Mouse (Mus musculus): ENCODE measurements around the gene Krt32. TPM values are rescaled to one million over a fixed set of nuclear protein-coding genes. Genes with fewer than 3 reads are reported as not detected.
A peak's percentile ranks its signal among the peaks of the same experiment; 100 is the strongest.

The Krt32 gene
- not detected in 2 replicates for polyA plus RNA-seq (2014; fragmentation: Nextera tagmentation; extraction: Ambion mirVana)

DNA sequence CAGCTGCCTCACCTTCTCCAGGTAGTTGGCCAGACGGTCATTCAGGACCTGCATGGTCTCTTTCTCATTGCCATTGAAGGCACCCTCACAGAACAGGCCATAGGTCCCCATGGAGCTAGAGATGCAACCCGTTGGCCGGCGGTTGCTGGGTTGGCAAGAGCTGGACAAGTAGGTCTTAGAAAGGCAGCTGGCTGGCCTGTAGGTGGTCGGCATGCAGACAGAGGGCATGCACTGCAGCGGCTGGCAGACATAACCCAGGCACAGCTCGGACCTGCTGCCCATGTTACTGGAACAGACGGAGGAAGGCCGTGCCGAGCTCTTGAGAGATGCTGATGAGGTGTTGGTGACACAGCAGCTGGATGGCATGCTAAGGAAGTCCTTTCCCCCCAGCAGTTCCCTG lies at the start of gene Krt32:
TSS of gene Krt32 (minus strand) at position 366 of the 400 bp plus-strand sequence.
- Histone ChIP-seq H3K4me1 (ENCODE audit: control insufficient read depth, insufficient read depth, low read length) (no peaks in the 10 kb centered on the region), H3K4me2 (ENCODE audit: low read length) (no peak within 1 kb of the TSS), H3K4me3 (replicated peaks; ENCODE audit: low read depth, low read length) (no peak within 1 kb of the TSS), H3K9me3 (ENCODE audit: control insufficient read depth, low read length) (no peaks in the 10 kb centered on the region), H3K36me3 (ENCODE audit: control insufficient read depth, insufficient read depth, low read length) (no peaks in the 10 kb centered on the region), H3K27ac (replicated peaks; ENCODE audit: low read depth, low read length) (no peak within 1 kb of the TSS), H3K27me3 (ENCODE audit: control insufficient read depth, insufficient read depth, low read length) (no peaks in the 10 kb centered on the region), H3K9ac (replicated peaks; ENCODE audit: low read length) (no peak within 1 kb of the TSS)
- no peak for ATAC-seq (ENCODE audit: low FRiP score, low TSS enrichment)
- 96% methylated on average over 10 of the region's 10 CpGs for WGBS
- no peak for DNase-seq

DNA sequence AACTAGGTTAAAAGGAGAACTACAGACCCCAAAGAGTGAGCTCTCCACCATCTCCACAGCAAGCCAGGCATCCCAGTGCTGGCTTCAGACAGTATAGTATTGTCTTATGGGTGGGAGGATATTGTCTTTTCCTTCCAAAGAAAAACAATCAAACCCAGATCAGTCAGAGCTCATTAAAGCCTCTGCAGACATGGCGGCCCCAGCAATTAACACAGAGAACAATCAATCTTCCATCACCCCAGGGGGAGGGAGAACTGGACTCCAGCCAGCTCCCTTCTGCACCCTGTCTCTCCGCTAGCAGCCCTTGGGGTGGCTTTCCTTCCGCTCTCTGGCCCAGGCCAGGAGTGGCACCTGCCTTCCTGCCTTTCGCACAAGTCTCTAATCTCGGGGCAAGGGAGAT lies 49.7 kb upstream of the Krt32 start:
- ATAC-seq (ENCODE audit: low FRiP score, low TSS enrichment) (no peak; the same call in 1 of the 2 replicates), DNase-seq (peak; percentile 40)
- no peak overlapping the region for H3K4me3 ChIP-seq (replicated peaks; ENCODE audit: low read depth, low read length)
- H3K9ac ChIP-seq (replicated peaks; ENCODE audit: low read length) = no peak overlapping the region
- no peaks in the 10 kb centered on the region for H3K36me3 ChIP-seq (ENCODE audit: control insufficient read depth, insufficient read depth, low read length)
- H3K4me1 ChIP-seq (ENCODE audit: control insufficient read depth, insufficient read depth, low read length) = peaks cover 17% of the 10 kb centered on the region; the same call in 1 of the 2 replicates
- no peak overlapping the region for H3K4me2 ChIP-seq (ENCODE audit: low read length)
- no peak overlapping the region for H3K27ac ChIP-seq (replicated peaks; ENCODE audit: low read depth, low read length)
- H3K27me3 ChIP-seq (ENCODE audit: control insufficient read depth, insufficient read depth, low read length) = no peaks in the 10 kb centered on the region
- no peaks in the 10 kb centered on the region for H3K9me3 ChIP-seq (ENCODE audit: control insufficient read depth, low read length)
- 27% methylated on average over 5 of the region's 5 CpGs for WGBS

GRCm38 (mm10) chr11:100136559-100136958 lies 48.5 kb upstream of the Krt32 start:
- ATAC-seq (ENCODE audit: low FRiP score, low TSS enrichment) (no peak), DNase-seq (no peak)
- Histone ChIP-seq H3K27me3 (ENCODE audit: control insufficient read depth, insufficient read depth, low read length) (no peaks in the 10 kb centered on the region), H3K36me3 (ENCODE audit: control insufficient read depth, insufficient read depth, low read length) (no peaks in the 10 kb centered on the region), H3K4me2 (ENCODE audit: low read length) (no peak overlapping the region), H3K4me3 (replicated peaks; ENCODE audit: low read depth, low read length) (no peak overlapping the region), H3K9ac (replicated peaks; ENCODE audit: low read length) (no peak overlapping the region), H3K9me3 (ENCODE audit: control insufficient read depth, low read length) (no peaks in the 10 kb centered on the region), H3K4me1 (ENCODE audit: control insufficient read depth, insufficient read depth, low read length) (peaks cover 17% of the 10 kb centered on the region; the same call in 1 of the 2 replicates), H3K27ac (replicated peaks; ENCODE audit: low read depth, low read length) (no peak overlapping the region)
- WGBS = 20% methylated on average over 5 of the region's 5 CpGs

DNA sequence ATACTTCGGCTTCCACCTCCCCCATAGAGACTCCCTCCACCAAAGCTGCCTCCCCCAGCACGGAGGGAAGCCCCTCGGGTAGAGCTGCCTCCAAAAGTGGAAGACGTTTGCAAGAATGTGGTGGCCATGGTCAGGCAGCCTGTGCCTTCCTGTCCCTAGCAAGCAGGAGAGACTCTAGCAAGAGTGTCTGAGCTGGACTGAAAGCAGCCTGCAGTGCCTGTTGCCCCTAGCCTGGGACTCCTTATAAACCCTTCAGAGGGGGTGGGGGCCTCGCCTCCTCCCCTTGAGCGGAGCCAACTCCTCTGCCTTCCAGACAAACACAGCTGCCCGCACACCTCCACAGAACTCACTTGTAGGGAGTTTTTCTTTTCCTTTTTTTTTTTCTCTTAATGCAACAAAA lies 47.7 kb upstream of the Krt32 start, which contains the start of gene Krt15:
TSS of gene Krt15 (minus strand) at position 198 of the 400 bp plus-strand sequence.
- Histone ChIP-seq H3K27me3 (ENCODE audit: control insufficient read depth, insufficient read depth, low read length) (no peaks in the 10 kb centered on the region), H3K27ac (replicated peaks; ENCODE audit: low read depth, low read length) (no peak within 1 kb of the TSS), H3K4me3 (replicated peaks; ENCODE audit: low read depth, low read length) (no peak within 1 kb of the TSS), H3K4me1 (ENCODE audit: control insufficient read depth, insufficient read depth, low read length) (peaks cover 17% of the 10 kb centered on the region; the same call in 1 of the 2 replicates), H3K9ac (replicated peaks; ENCODE audit: low read length) (no peak within 1 kb of the TSS), H3K4me2 (ENCODE audit: low read length) (no peak within 1 kb of the TSS), H3K36me3 (ENCODE audit: control insufficient read depth, insufficient read depth, low read length) (no peaks in the 10 kb centered on the region), H3K9me3 (ENCODE audit: control insufficient read depth, low read length) (no peaks in the 10 kb centered on the region)
- no peak for ATAC-seq (ENCODE audit: low FRiP score, low TSS enrichment)
- 65% methylated on average over 7 of the region's 7 CpGs for WGBS
- DNase-seq = no peak

DNA sequence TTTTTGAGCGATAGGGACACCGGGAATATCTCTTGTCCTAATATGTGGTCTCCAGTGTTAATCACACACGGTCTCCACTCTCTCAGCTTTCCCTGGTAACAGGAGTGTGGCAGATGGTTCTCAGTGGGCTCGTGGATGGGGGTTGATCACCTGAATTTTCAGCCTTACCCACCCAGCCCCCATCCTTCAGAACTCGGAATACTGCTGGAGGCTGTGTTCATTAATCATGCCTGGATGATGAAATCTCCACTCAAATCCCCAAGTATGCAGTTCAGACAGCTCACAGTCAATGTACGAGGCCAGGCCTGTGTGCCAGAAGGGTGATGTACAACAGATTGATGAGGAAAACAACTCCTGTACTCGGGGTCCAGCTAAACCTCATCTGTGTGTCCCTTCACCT lies 36.9 kb upstream of the Krt32 start:
- 83% methylated on average over 7 of the region's 7 CpGs for WGBS
- Histone ChIP-seq H3K9me3 (ENCODE audit: control insufficient read depth, low read length) (no peaks in the 10 kb centered on the region), H3K27me3 (ENCODE audit: control insufficient read depth, insufficient read depth, low read length) (no peaks in the 10 kb centered on the region), H3K4me3 (replicated peaks; ENCODE audit: low read depth, low read length) (no peak overlapping the region), H3K4me1 (ENCODE audit: control insufficient read depth, insufficient read depth, low read length) (no peaks in the 10 kb centered on the region), H3K9ac (replicated peaks; ENCODE audit: low read length) (no peak overlapping the region), H3K36me3 (ENCODE audit: control insufficient read depth, insufficient read depth, low read length) (no peaks in the 10 kb centered on the region), H3K4me2 (ENCODE audit: low read length) (no peak overlapping the region), H3K27ac (replicated peaks; ENCODE audit: low read depth, low read length) (no peak overlapping the region)
- ATAC-seq (ENCODE audit: low FRiP score, low TSS enrichment) (no peak), DNase-seq (no peak)

DNA sequence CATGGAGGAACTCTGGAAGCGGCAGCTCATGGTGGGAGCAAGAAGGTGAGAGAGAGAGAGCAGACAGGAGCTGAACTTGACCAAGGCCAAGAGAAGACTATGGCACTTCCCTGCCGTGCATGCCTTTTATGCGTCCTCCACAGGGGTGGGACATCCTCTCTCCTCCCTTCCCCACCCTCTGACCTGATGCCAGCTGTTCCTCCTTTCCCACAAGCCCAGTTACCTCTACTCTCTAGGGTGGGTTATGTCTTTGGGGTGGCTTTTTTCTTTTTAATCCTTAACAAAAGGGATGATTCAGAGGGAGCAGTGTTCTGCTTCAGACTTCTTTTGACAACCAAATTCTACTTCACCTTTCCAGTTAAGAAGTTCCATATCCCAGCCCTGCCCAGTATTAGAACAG lies 33.4 kb upstream of the Krt32 start, which contains the start of gene Krt13:
TSS of gene Krt13 (minus strand) at position 101 of the 400 bp plus-strand sequence.
- WGBS = 83% methylated on average over 3 of the region's 3 CpGs

DNA sequence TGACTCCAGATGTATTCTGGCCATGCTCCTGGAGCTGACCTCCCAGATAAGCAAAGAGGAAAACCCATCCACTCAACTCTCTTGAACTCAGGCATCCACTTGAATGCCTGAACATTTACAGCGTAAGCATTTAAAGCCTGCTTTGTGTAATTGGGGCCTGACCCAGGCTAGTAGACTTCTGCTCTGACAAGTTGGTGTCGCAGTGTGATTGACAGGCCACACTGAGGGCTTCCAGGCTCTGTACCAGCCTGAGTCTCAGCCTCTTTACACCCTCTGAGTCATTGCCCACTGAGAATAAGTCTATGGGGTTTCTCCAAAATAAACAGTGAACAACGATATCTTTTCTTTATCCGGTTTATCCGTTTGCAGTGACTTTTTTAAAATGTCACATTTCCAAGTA lies 32.3 kb upstream of the Krt32 start:
- no peak for ATAC-seq (ENCODE audit: low FRiP score, low TSS enrichment)
- no peak for DNase-seq
- no peaks in the 10 kb centered on the region for H3K9me3 ChIP-seq (ENCODE audit: control insufficient read depth, low read length)
- no peaks in the 10 kb centered on the region for H3K4me1 ChIP-seq (ENCODE audit: control insufficient read depth, insufficient read depth, low read length)
- 95% methylated on average over 5 of the region's 5 CpGs for WGBS
- no peak overlapping the region for H3K27ac ChIP-seq (replicated peaks; ENCODE audit: low read depth, low read length)
- no peak overlapping the region for H3K4me2 ChIP-seq (ENCODE audit: low read length)
- no peaks in the 10 kb centered on the region for H3K27me3 ChIP-seq (ENCODE audit: control insufficient read depth, insufficient read depth, low read length)
- no peak overlapping the region for H3K9ac ChIP-seq (replicated peaks; ENCODE audit: low read length)
- no peaks in the 10 kb centered on the region for H3K36me3 ChIP-seq (ENCODE audit: control insufficient read depth, insufficient read depth, low read length)
- no peak overlapping the region for H3K4me3 ChIP-seq (replicated peaks; ENCODE audit: low read depth, low read length)

More for the DNA sequence above, 33.4 kb upstream of the Krt32 start, which contains the start of gene Krt13:
- Histone ChIP-seq H3K4me3 (replicated peaks; ENCODE audit: low read depth, low read length) (no peak within 1 kb of the TSS), H3K4me1 (ENCODE audit: control insufficient read depth, insufficient read depth, low read length) (no peaks in the 10 kb centered on the region), H3K9ac (replicated peaks; ENCODE audit: low read length) (no peak within 1 kb of the TSS), H3K36me3 (ENCODE audit: control insufficient read depth, insufficient read depth, low read length) (no peaks in the 10 kb centered on the region), H3K27me3 (ENCODE audit: control insufficient read depth, insufficient read depth, low read length) (no peaks in the 10 kb centered on the region), H3K4me2 (ENCODE audit: low read length) (no peak within 1 kb of the TSS), H3K9me3 (ENCODE audit: control insufficient read depth, low read length) (no peaks in the 10 kb centered on the region), H3K27ac (replicated peaks; ENCODE audit: low read depth, low read length) (no peak within 1 kb of the TSS)
- no peak for DNase-seq
- no peak for ATAC-seq (ENCODE audit: low FRiP score, low TSS enrichment)

DNA sequence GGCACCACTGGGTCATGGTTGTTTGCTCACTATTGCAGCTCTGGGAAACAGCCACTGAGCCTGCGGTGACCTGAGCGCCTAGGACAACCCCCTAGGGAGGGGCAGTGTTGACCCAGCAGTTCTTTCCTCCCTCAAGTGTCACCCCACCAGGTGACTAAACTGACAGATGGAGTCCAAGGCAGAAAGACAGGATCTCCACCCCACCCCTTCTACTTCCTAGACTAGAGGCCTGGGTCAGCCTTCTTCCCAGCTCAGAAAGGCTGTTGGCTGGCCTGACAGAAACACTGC lies 25.7 kb upstream of the Krt32 start:
- no peaks in the 10 kb centered on the region for H3K9me3 ChIP-seq (ENCODE audit: control insufficient read depth, low read length)
- H3K9ac ChIP-seq (replicated peaks; ENCODE audit: low read length) = no peak overlapping the region
- no peaks in the 10 kb centered on the region for H3K36me3 ChIP-seq (ENCODE audit: control insufficient read depth, insufficient read depth, low read length)
- no peak for ATAC-seq (ENCODE audit: low FRiP score, low TSS enrichment)
- no peak overlapping the region for H3K4me3 ChIP-seq (replicated peaks; ENCODE audit: low read depth, low read length)
- no peak for DNase-seq
- H3K4me2 ChIP-seq (ENCODE audit: low read length) = no peak overlapping the region
- H3K27me3 ChIP-seq (ENCODE audit: control insufficient read depth, insufficient read depth, low read length) = no peaks in the 10 kb centered on the region
- WGBS = 72% methylated on average over 2 of the region's 2 CpGs
- H3K27ac ChIP-seq (replicated peaks; ENCODE audit: low read depth, low read length) = no peak overlapping the region
- no peaks in the 10 kb centered on the region for H3K4me1 ChIP-seq (ENCODE audit: control insufficient read depth, insufficient read depth, low read length)

DNA sequence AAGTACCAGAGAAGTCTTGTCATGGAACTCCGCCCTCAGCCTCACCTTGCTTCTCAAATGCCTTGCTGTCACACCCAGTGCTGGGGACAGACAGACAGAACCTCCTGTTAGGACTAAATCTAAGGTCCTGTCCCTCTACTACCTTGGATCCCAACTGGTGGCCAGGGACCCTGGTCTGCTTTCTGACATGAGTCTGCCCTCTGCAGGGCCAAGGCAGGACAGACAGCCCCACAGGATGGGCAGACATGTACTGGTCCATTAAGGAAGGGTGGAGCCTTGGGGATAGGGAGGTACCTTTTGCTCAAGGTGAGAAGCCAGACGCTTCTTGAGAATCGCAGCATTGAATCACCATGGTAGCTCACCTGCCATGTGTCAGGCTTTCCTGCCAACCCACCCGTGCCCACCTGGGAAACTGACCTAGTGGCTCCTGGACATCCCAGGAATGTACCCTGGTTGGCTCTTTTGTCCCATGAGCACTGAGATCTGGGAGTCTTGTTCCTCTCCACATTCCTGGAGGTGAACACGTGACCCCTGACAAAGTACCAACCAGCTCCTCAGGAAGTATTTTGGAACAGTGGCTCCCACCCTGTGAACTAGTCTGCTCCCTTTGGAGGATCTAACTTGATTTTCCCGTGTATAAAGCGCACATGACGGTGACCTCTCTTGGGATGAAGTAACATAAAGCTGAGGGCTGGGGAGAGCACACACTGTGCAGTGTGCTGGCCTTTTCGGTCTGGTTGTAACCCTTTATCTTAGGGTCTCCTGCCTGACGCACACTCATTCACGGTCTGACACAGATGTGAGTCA lies 25.1 kb upstream of the Krt32 start:
- Histone ChIP-seq H3K36me3 (ENCODE audit: control insufficient read depth, insufficient read depth, low read length) (no peaks in the 10 kb centered on the region), H3K4me2 (ENCODE audit: low read length) (no peak overlapping the region), H3K4me1 (ENCODE audit: control insufficient read depth, insufficient read depth, low read length) (no peaks in the 10 kb centered on the region), H3K27me3 (ENCODE audit: control insufficient read depth, insufficient read depth, low read length) (no peaks in the 10 kb centered on the region), H3K9ac (replicated peaks; ENCODE audit: low read length) (no peak overlapping the region), H3K4me3 (replicated peaks; ENCODE audit: low read depth, low read length) (no peak overlapping the region), H3K9me3 (ENCODE audit: control insufficient read depth, low read length) (no peaks in the 10 kb centered on the region), H3K27ac (replicated peaks; ENCODE audit: low read depth, low read length) (no peak overlapping the region)
- 85% methylated on average over 11 of the region's 11 CpGs for WGBS
- DNase-seq (no peak), ATAC-seq (ENCODE audit: low FRiP score, low TSS enrichment) (no peak)
